ENCODE assay signal across 7 mouse cellular contexts in the genomic region with DNA sequence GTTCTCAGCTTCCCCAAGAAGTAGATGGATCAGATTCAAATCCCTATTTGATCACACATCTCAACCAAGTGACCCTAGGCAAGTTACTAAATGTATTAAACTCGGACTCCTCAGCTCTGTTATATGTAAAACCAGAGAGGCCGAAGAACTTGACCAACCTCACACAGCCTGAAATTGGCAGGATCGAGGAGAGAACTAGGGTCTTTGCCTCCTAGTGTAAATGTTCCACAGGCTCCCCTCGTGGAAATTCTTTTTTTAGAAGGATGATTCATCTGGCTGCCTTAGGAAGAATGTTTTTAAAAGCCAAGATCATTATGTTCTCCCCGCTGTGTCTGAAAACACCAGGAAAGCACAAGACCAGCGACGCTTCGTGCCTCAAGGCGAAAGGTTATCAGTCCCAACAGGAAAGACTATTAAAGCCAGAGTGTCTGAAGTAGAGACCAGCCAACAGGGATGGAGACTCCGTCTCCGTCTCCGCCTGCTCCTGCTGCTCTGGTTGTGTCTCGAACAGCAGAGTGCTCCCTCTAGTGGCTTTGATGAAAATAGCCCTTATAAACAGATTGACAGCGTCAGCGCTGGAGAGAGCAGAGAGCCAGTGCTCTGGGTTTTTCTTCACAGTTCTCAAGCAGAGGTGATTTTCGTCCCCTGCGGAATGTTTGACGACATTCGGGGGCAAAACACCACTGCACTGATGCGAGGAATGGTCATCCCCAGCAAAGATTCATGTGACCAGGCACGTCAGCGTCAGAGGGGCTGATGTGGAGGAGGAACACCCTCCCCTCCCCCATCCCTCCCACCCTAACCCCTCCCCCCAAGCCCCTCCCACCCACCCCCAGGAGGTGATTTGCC. TPM values are rescaled to one million over a fixed set of nuclear protein-coding genes. Genes with fewer than 3 reads are reported as not detected.
DNase-seq lines count a peak whose midpoint lies in the region; ATAC-seq lines count a peak whose summit lies in the region.

No protein-coding gene starts in this region.

- peak; percentile 92 for ATAC-seq in intestine, embryonic 15.5 days
- peak; percentile 95 for ATAC-seq in megakaryocyte-erythroid progenitor cell, adult 5-6 weeks (replicated peaks; ENCODE audit: low FRiP score, low TSS enrichment, poor library complexity, severe bottlenecking)

- H3K27ac ChIP-seq in intestine, embryonic 15.5 days: no peak overlapping the region; the same call in 1 of the 2 replicates

- H3K9me3 ChIP-seq in intestine, embryonic 15.5 days: no peaks in the 10 kb centered on the region

- 9% methylated on average over 22 of the region's 22 CpGs for WGBS in intestine, embryonic 15.5 days

- H3K27me3 ChIP-seq in intestine, embryonic 15.5 days (replicated peaks): no peaks in the 10 kb centered on the region

- H3K4me2 ChIP-seq in intestine, embryonic 15.5 days (replicated peaks): peak overlapping the region; percentile 56

- peak overlapping the region; percentile 32 for H3K4me3 ChIP-seq in intestine, embryonic 15.5 days (replicated peaks)

- peak overlapping the region; percentile 41; the same call in 1 of the 2 replicates for H3K9ac ChIP-seq in intestine, embryonic 15.5 days

- H3K4me1 ChIP-seq in intestine, embryonic 15.5 days (replicated peaks): peaks cover 3% of the 10 kb centered on the region; the same call in 1 of the 2 replicates

- intact Hi-C loops in left cerebral cortex, postnatal 14 days (cut with DNase I): loop anchor here (2.0 to 5.0 kb wide), 2 partner anchors 26 to 82 kb away; no protein-coding TSS in a partner anchor

- peak; percentile 78 for DNase-seq in adrenal gland, adult 8-10 months
- peak; percentile 80 for DNase-seq in embryo, embryonic 11.5 days (ENCODE audit: low read depth, low spot score)
- DNase-seq in gastrocnemius, postnatal 25 days: peak; percentile 69
- peak; percentile 76 to 89 for DNase-seq in left cerebral cortex, postnatal 14 days (ENCODE audit: low spot score in 2 of 2)
- peak; percentile 65 to 73 for DNase-seq in right cerebral cortex, postnatal 36 days (ENCODE audit: low spot score in 2 of 2)

- H3K36me3 ChIP-seq in intestine, embryonic 15.5 days: no peaks in the 10 kb centered on the region

RNA-seq across cellular contexts. Expression of gene Zbtb38, which starts 6.3 kb away (rescaled TPM):
- 10 to 100 TPM; 55.4 to 88.4 (median 70.5) TPM for total RNA-seq in adrenal gland, adult 8-10 months (2022)
- total RNA-seq in gastrocnemius, postnatal 25 days (2021): 10 to 100 TPM; 19.3 to 19.8 TPM
- polyA plus RNA-seq in intestine, embryonic 15.5 days (2015; fragmentation: Nextera tagmentation; extraction: Ambion mirVana): 22.5 and 22.9 TPM in 2 replicates
- 10 to 100 TPM; 47.0 to 49.0 TPM for total RNA-seq in left cerebral cortex, postnatal 14 days (2021)
- total RNA-seq in megakaryocyte-erythroid progenitor cell, adult 5-6 weeks (2014; fragmentation: Nextera tagmentation): 17.4 and 28.9 TPM in 2 replicates
- 21.1 and 38.7 TPM in 2 replicates for total RNA-seq in megakaryocyte-erythroid progenitor cell, adult 5-6 weeks (2017)
